Mouse (Mus musculus) liver, embryonic 14.5 days (tissue): ENCODE results near the gene Pebp1.

Experiments used
- CTCF ChIP-seq: IDR thresholded peaks from 2 replicates; pipeline ENCODE4 v1.5.1; 2016; ENCODE audit warnings: antibody characterized with exemption, low read depth, control low read depth
- EP300 ChIP-seq: IDR thresholded peaks from 2 replicates; pipeline ENCODE4 v1.6.1; 2016; ENCODE audit warnings: antibody characterized with exemption, low read depth

- TF ChIP-seq CTCF (no peak), EP300 (no peak)
Observed at GRCm38 (mm10) chr5:117269395-117269794, 18.0 kb downstream of the Pebp1 start.
